Mouse (Mus musculus) heart, postnatal 10 days (tissue): Measurements from ENCODE around the gene Tmem108. TPM values are rescaled to one million over a fixed set of nuclear protein-coding genes. Genes with fewer than 3 reads are reported as not detected.

Experiments
- DNase-seq, 2 experiments: peaks; one replicate each; pipeline ENCODE4 v3.0.0; 2021
- intact Hi-C: fragments of 180-260 bp; cut with DNase I; formaldehyde crosslinking; loops from one replicate; pipeline ENCODE4 v1.15.1; 2025
- total RNA-seq, 2 experiments: library from RNA; stranded (reverse); gene quantifications; 2 replicates each; pipeline ENCODE4 v1.2.3; 2021

The Tmem108 gene
- 1 to 10 TPM; 7.9 to 9.6 TPM for total RNA-seq

- peak; percentile 89 to 91 for DNase-seq
- intact Hi-C loops, result no loop called here
Observed at GRCm38 (mm10) chr9:103761647-103762084, at the start of gene Tmem108. TSS of gene Tmem108 (minus strand) at chr9:103761837.

GRCm38 (mm10) chr9:103789029-103789428 is 27.4 kb upstream of the Tmem108 start:
- intact Hi-C loops, result no loop called here
- DNase-seq, result no peak

- intact Hi-C loops, result no loop called here
- no peak for DNase-seq
Observed at GRCm38 (mm10) chr9:103784156-103784555, 22.5 kb upstream of the Tmem108 start.

GRCm38 (mm10) chr9:103783276-103783675 is 21.6 kb upstream of the Tmem108 start:
- intact Hi-C loops, result no loop called here
- no peak for DNase-seq

GRCm38 (mm10) chr9:103782306-103782705 is 20.7 kb upstream of the Tmem108 start:
- intact Hi-C loops, result no loop called here
- no peak for DNase-seq

- DNase-seq, result no peak
Observed at GRCm38 (mm10) chr9:103781407-103781806, 19.8 kb upstream of the Tmem108 start.

GRCm38 (mm10) chr9:103780598-103780997 is 19.0 kb upstream of the Tmem108 start:
- DNase-seq, result no peak
- intact Hi-C loops, result no loop called here

More at GRCm38 (mm10) chr9:103781407-103781806, 19.8 kb upstream of the Tmem108 start:
- intact Hi-C loops, result no loop called here

GRCm38 (mm10) chr9:103778185-103778584 is 16.5 kb upstream of the Tmem108 start:
- DNase-seq, result no peak
- intact Hi-C loops, result no loop called here

GRCm38 (mm10) chr9:103761151-103761571 is 476 bp downstream of the Tmem108 start:
- intact Hi-C loops, result no loop called here
- DNase-seq, result no peak

GRCm38 (mm10) chr9:103760356-103760755 is 1.3 kb downstream of the Tmem108 start:
- no peak for DNase-seq
- intact Hi-C loops, result no loop called here

GRCm38 (mm10) chr9:103759829-103760228 is 1.8 kb downstream of the Tmem108 start:
- no peak for DNase-seq
- intact Hi-C loops, result loop anchor here (1.0 to 2.0 kb wide), 3 partner anchors 136 to 266 kb away; no protein-coding TSS in a partner anchor

- DNase-seq, result peak; percentile 85 to 92
- intact Hi-C loops, result loop anchor here (1.0 to 2.0 kb wide), 3 partner anchors 135 to 265 kb away; no protein-coding TSS in a partner anchor
Observed at GRCm38 (mm10) chr9:103758930-103759695, 2.5 kb downstream of the Tmem108 start.

GRCm38 (mm10) chr9:103758246-103758645 is 3.4 kb downstream of the Tmem108 start:
- intact Hi-C loops, result loop anchor here (2.0 kb wide), 1 partner anchor 239 kb away; no protein-coding TSS in a partner anchor
- no peak for DNase-seq

GRCm38 (mm10) chr9:103752618-103753017 is 9.0 kb downstream of the Tmem108 start:
- intact Hi-C loops, result no loop called here
- no peak for DNase-seq

- DNase-seq, result peak; percentile 11 to 12
- intact Hi-C loops, result no loop called here
Observed at GRCm38 (mm10) chr9:103751568-103751967, 10.1 kb downstream of the Tmem108 start.

GRCm38 (mm10) chr9:103750491-103750890 is 11.1 kb downstream of the Tmem108 start:
- DNase-seq, result no peak
- intact Hi-C loops, result no loop called here

- intact Hi-C loops, result no loop called here
- no peak for DNase-seq
Observed at GRCm38 (mm10) chr9:103746598-103746997, 15.0 kb downstream of the Tmem108 start.

- intact Hi-C loops, result no loop called here
Observed at GRCm38 (mm10) chr9:103740145-103740544, 21.5 kb downstream of the Tmem108 start.

GRCm38 (mm10) chr9:103739062-103739461 is 22.6 kb downstream of the Tmem108 start:
- intact Hi-C loops, result no loop called here
- no peak for DNase-seq

More at GRCm38 (mm10) chr9:103740145-103740544, 21.5 kb downstream of the Tmem108 start:
- DNase-seq, result no peak

GRCm38 (mm10) chr9:103729716-103730115 is 31.9 kb downstream of the Tmem108 start:
- intact Hi-C loops, result no loop called here
- no peak for DNase-seq

- intact Hi-C loops, result no loop called here
Observed at GRCm38 (mm10) chr9:103726751-103727462, 34.7 kb downstream of the Tmem108 start.

More at GRCm38 (mm10) chr9:103726751-103727462, 34.7 kb downstream of the Tmem108 start:
- DNase-seq, result no peak
